Mouse (Mus musculus) erythroid progenitor cell, adult 5-6 weeks (primary cell): ENCODE results near the gene Atp2a2. TPM values are rescaled to one million over a fixed set of nuclear protein-coding genes. Genes with fewer than 3 reads are reported as not detected.
A peak's percentile ranks its signal among the peaks of the same experiment; 100 is the strongest.

ENCODE experiments used
- ATAC-seq: replicated peaks from 2 replicates; pipeline ENCODE4 v1.8.0; 2016; ENCODE audit warnings: moderate number of reproducible peaks, mild to moderate bottlenecking, moderate TSS enrichment, inconsistent platforms; ENCODE audit not compliant: poor library complexity, low FRiP score, severe bottlenecking
- total RNA-seq, 2 experiments: library from RNA; stranded (forward) in 1 of 2; stranded (reverse) in 1 of 2; fragments of 150-400 nt in 1 of 2; fragments of 186-747, 209-891 nt in 1 of 2; gene quantifications; 2 replicates each; pipeline versions ENCODE4 v1.2.3 to v1.2.4; 2015 to 2017; ENCODE audit warnings: low replicate concordance in 2 of 2

Gene Atp2a2
- total RNA-seq, 2 experiments from 2014 or later, result 84.3 to 106 TPM

DNA sequence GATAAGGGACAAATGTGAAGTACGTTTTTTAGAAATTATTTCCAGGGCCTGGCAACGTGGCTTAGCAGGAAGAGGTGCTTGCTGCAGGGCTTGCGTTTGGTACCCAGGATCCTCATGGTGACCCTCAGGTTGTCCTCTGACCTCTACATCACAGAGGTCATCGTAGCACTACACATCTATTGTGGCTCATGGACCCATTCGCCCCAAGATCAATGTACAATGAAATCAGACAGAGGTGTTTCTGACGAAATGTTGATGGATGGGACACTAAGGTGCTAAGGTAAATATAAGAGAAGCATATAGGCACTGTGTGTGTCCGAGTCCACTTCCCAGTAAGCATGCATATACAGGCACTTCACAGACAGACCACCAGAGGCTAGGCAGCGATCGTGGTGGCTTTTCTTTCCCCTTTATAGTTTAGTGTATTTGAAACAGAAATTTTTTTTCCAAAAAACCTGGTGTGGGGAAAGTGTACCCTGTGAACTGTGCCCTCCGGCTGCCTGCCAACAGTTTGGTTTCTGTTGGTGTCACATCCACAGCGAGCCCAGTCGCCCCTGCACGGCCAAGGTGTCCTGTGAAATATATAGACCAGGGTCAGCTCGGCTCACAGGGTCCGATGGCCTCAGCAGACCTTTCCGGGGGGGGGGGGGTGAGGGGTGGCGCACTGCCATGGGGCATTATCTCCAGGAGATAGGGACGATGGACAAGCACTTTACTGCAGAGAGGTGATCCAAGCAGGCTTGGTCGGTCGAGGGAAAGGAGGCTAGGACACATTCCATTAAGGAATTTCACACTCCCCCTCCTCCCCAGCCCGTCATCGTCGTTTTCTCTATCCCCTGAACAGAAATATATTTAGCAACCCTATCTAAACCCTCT lies 18.5 kb upstream of the Atp2a2 start:
- ATAC-seq, result no peak

DNA sequence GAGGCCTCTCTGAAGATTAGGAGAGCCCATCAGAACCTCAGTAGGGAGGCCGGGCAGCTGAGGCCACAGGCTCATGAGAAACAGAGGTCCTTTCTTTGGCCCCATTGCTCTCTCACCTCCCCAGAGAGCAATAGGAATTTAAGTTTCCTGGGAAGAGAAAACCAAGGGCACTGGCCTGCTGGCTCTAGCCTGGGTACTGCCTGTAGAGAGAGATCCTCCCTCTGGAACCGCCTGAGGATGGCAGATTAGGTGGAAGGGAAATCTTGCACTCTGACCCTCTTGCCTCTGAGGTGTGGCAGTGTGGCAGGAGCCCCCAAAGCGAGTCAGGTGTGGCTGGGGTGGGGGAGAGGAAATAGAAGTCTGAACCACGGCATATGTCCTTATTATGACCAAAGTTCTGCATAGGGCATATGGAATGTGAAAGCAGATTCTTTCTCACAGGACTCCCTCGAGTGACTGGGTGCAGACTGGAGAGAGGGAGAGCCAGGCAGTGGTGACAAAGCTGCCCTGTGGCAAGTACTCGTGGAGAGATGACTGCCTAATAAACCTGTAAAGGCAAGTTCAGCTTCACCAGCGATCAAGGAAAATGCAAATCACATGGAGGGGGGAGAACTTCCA lies 17.1 kb upstream of the Atp2a2 start:
- ATAC-seq, result no peak

DNA sequence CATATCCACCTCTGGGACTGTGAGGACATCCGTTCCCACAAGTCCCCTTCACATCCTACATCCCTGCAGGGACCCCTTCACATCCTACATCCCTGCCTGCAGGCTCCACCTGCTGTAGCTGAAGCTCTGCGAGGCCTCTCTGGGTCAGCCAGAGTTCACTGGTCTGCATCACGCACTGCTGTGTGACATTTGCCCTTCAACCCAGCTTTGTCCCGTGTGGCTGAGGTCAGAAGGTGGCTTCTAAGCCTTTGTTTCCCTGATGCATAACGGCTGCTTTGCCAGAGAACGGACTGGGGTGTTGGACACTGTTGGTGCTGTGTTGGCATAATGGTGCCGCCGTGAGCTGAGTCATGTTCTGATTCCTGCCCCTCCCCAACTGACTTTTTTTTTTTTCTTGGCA lies 16.2 kb upstream of the Atp2a2 start:
- no peak for ATAC-seq

DNA sequence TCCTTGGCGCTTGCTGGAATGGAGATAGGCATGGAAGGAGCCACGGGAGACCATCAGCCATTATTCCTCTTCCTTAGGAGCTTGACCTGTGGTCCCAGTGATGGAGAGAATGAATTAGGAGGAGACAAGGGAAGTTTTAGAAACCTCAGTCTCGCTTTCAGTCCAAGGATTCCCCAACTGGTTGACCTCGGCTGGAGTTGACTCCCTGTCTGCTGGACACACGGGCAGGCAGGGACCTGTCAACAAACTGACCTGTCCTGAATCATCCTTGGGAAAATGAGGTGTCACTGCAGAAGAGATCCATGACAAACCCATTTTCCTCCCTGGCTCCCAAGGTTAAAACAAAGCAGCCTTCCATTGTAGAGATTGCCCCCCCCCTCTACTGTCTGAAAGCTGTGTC lies 14.9 kb upstream of the Atp2a2 start:
- no peak for ATAC-seq

DNA sequence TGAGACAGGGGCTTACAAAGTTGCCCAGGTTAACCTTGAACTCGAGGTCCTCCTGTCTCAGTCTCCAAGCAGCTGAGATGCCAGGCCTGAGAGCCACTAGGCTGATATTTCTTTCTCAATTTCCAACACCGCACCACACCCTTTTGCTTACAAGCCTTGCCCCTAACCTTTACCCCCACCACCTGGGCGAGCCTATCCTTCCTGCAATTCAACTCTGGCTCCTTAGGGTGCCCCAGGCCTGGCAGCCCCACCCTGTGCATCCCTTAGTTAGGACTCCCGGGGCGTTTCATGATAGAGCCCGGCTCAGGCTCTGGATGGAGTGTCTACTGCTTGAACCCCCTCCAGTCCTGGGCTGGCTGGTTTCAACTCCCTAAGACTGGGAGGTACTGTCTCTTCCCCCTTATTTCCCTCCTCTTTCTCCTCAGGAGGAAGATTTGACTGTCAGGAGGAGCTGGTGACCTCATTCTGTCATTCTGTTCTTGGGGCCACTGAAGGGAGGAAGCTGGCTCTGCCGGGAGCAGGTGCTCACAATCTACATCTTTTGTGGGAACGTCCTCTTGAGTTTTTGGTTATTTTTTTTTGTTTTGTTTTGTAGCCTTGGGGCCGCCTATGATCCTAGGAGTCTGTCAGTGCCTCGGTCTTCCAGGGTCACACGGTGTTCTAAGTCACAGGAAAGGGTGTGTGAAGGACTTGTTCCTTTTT lies 14.2 kb upstream of the Atp2a2 start:
- ATAC-seq, result no peak

DNA sequence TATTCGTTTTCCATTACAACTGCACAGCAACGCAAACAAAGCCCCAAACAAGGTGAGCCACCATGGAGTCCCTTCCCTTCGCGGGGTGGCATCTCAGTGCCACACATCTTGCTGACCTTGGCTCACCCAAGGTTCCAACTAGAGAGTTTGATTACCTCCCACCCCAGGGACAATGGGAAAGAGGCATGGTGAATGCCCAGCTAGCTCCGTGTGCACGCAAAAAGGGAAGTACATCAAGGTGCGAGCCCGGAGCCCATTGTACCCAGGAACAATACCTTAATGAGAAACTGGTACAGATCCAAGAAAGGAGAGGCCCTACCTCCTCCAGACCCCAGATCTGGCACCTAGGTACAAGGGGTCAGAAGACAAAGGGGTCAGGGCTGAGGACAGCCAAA lies 12.1 kb upstream of the Atp2a2 start:
- no peak for ATAC-seq

DNA sequence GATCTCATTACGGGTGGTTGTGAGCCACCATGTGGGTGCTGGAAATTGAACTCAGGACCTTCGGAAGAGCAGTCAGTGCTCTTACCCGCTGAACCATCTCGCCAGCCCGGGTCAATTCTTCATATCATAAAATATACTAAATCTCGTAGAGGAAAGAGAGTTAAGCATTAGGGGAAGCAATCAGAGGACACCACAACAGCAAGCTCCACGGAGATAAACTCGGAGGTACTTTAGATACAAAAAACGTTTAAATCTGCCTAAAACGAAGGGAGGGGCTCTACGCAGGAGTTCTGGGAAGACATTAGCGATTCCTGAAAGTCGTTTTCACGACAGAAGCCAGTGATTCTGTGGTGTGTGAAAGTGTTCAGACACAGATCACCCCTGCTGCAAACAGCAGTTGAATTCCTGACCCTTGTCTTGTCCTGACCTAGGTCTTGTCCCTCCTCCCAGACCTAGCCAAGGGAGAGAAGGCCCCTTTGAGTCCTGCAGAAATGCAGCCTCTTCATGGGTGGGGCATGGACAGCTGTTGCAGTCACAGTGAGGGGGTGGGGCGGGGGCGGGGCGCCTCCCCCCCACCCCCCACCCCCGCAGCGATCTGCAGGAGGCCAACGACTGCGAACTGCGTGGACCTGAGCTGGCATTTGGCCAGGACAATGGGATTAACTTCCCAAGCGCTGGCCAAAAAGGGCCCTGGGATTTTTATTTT lies 11.5 kb upstream of the Atp2a2 start:
- no peak for ATAC-seq

DNA sequence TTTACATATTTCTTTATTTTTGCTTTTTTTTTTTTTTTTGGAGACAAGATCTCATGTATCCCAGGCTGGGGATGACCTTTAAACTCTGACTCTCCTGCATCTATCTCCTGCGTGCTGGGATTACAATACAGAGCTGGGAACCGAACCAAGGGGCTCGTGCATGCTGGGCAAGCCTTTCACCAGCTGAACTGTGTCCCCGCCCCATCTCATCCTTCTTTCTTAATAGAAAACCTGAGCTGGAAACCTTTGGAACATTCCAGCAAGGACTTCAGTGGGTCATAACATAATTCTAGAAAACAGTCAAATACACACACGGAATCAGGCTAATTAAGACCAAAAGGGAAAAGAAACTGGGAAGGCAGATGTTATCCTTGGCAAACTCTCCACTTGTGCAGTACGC lies 10.0 kb upstream of the Atp2a2 start:
- ATAC-seq, result no peak

DNA sequence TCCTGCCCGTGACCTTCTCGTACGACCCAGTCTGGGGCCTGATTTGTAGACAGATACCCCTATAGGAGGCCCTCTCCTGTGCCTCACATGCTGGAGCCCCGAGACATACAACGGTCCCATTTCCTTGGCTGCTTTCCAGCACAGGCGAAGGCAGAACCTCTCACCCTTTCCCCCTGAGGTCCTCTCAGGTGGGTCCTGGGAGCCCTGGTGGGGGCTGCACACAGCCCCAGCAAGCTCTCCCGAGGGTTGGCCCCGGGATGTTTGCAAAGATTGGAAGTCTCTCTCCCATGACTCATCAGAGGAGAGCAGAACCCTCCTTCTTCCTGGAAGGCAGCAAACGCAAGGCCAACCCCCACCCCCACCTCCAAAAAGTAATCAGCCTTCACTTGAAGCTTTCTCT lies 9.4 kb upstream of the Atp2a2 start:
- no peak for ATAC-seq

DNA sequence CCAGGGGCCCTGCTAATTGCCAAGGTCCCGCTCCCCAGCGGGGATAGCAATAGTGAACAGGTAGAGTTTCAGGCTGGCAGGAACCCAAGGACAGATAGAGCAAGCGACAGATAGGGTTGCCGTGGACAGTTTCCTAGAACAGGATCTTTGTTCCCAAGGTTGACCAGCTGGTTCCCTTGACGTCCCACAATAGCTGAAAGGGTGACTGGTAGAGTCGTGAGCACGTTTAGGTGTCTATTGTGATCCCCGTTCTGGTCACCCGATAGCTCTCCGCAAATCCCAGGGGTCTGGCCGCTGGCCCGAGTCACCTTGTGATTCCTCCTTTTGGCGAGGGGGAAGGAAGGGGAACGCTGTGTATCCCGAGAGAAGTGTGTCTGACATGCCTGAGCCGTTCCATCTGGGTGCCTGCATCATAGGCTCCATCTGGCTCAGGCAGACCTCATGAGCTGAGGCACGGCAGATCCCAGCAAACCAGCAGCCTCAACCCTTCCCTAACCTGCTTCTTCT lies 8.7 kb upstream of the Atp2a2 start:
- no peak for ATAC-seq

DNA sequence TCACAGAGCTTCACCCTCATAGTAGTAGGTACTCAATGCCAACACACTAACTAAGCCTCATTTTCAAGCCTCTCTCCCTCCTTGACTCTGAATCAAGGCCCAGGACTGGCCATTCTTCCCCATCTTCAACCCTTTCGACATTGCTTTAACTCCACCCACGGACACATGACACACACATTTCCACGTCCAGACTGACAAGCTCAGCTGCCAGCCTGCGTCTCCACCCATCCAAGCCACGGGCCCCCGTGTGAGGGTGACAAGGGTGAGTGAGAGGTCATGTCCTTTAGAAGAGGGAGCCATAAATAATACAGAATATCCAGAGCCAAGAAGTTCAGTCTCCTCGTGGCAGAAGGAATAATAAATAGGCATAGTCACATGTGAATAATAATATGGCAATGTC lies 7.6 kb upstream of the Atp2a2 start:
- ATAC-seq, result no peak

DNA sequence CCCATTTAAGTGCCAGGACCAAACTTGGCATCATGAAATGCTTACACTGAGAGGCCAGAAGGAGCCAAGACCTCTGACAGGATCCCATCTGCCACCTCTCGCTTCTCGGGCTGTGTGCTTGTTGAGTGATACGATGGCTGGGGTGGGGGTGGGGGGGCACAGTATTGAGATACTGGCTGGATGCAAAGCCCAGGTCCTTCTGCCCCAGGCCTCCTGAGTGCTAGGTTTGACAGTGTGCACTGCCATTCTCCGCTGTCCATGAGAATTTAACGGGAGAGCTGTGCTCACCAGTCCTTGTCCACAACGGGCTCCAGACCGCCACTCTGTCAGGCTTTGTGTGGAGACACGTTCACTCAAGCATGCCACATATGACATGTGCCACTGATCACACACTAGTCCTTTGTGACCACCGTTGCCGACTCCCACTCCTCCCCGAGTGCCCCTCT lies 6.9 kb upstream of the Atp2a2 start:
- ATAC-seq, result no peak

DNA sequence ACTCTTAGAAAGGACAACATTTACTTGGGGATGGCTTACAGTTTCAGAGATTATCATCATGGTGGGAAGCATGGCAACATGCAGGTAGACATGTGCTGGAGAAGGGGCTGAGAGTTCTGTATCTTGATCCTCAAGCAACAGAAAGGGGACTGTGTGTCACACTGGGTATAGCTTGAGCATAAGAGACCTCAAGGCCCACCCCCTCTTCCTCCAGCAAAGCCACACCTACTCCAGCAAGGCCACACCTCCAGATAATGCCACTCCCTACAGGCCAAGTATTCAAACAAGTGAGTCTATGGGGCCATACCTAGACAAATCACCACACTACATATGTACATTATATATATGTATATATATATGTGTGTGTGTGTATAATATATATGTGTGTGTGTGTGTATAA lies 5.4 kb upstream of the Atp2a2 start:
- no peak for ATAC-seq

DNA sequence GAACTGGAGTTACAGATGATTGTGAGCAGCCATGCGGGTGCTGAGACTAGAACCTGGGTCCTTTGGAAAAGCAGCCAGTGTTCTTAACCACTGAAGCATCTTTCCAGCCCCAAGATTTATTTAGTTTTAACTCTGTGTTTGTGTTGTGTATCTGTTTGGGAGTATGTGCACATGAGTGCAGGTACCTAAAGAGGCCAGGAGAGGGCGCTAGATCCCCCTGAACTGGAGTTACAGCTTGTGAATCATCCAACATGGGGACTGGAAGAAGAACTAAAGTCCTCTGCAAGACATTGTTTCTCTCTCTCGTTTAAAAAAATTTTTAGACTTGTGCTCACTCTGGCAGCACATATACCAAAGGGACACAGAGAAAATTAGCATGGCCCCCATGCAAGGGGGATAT lies 4.4 kb upstream of the Atp2a2 start:
- ATAC-seq, result no peak

DNA sequence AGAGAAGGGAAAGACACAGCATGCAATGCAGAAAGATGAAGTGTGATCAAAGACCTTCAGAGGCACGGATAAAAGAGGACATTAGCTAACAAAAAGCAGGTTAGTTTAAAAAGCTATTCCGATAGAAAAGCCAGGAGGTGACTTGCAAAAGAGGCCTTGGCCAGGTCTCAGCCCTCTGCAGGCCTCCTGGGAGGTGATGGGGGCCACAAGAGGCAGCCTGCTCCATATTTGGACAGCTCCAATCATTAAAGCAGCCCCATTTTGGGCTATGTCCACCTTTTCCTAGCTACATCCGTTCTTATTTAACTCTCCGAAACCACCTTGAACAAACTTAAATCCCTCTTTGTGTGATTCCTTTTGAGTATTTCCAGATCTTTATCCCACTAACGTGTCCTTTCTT lies 3.5 kb upstream of the Atp2a2 start:
- ATAC-seq, result no peak

DNA sequence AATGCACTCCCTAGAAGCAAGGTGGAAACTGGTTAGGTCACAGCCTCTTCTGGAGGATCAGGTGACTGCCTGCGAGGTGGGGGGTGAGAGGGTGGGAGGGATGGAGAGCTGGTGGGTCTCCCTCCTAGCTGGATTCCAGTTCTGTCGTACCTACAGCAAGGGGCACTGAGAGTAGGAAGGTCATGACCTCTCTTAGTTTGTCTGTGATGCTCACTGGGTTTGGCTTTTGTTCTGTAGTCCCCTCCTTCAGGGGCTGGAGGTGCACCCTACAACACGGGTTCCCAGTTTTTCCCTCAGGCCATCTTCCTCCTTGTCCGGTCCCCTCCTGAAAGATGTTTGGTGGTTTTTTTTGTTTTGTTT lies 1.7 kb upstream of the Atp2a2 start:
- no peak for ATAC-seq

DNA sequence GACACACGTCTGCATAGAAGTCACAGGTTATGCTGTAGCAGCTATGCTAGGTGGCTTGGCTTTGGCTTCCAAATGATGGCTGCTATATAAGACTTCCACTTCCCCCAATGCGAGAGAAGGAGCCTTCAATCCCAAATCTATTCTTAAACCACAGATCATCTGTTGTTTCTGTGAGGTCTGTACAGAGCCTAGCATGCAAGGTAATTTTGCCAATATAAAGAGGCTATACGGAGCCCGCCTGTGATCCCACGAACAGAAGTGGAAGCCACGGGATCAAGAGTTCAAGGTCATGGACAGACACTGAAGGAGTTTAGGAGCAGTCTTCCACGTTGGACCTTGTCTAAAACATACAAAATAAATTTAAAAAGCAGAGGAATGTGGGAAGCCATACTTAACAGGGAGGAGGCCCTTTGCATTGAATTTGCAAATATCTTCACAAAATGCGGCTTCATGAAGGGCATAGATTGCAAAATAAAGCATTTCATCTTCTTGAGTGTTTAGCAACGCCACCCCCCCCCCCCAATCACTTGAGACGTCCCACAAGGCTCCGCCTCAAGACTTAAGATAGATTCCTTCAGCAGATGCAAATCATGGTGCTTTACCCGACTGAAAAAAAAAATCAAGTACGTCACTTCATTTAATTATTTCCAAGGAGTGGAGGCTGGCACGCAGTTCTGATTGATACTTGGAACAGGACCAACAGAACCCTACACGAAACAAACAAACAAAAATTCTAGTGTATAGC lies 1.2 kb upstream of the Atp2a2 start:
- ATAC-seq, result no peak

DNA sequence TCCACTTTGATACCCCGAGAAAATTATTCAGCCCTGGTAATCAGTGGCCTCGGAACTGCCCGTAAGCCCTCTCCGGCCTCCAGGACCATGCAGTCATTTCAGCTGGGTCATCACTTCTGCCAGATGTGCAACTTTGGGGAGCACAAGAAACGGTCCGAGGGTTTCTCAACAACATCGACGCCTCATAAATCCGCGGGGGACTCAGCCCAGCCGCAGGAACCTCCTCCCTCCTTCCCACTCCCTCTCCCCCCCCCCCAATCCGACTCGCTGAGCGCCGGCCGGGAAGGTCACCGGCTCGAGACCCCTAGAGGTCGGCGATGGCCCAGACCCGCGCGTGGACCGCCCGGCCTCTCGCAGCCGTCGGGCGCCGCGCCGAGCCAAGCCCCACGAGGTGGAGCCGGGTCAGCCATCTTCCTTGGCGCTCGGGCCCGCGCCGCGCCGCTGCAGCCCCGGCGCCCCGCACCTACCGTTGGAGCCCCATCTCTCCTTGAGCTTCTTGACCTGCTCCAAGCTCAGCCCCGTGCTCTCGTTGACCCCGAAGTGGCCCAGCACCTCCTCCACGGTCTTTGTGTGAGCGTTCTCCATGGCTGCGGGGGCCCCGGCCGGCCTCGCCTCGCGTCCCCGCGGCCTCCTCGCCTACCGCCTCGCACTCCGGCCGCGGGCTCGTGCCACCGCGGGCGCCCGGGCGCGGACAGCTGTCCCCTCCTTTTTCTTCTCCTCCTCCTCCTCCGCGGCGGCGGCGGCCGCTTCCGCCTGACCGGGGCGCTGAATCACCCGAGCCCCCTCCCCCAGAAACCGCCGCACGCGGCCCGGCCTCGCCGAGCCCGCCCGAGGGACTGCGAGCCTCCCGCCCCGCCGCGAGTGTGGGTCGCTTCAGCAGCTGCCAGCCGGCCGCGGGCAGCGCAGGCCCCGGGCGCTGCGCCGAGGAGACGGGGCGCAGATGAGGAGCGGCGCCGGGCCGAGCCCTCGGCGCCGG lies 636 bp downstream of the Atp2a2 start:
- peak; percentile 58 for ATAC-seq
